Mouse (Mus musculus): Measurements from ENCODE around the gene Foxp1. TPM values are rescaled to one million over a fixed set of nuclear protein-coding genes. Genes with fewer than 3 reads are reported as not detected.

Foxp1 gene
- polyA plus RNA-seq, 1 experiment from 2014 or later = 190 TPM

DNA sequence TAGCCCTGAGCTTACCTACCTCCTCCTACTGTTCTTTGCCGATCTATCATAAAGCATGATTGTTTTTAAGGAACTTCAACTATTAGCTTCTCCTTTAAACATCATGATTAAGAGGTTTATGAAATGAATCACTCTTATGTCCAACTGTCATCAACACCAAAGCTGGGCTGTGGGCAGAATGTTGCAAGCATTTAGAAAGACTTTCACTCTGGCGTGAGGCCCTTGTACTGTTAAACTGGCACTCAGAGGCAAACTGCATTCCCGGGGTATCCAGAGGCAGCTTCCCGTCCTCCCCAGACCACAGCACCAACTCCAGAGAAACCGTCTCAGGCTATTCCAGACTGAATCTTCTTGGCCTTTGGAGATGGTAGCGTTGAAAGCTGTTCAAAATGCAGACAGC is 86.2 kb downstream of the Foxp1 start:
- Histone ChIP-seq H3K4me1 (ENCODE audit: control insufficient read depth, insufficient read depth, low read length) (peaks cover 14% of the 10 kb centered on the region), H3K27me3 (ENCODE audit: control insufficient read depth, insufficient read depth, low read length) (no peaks in the 10 kb centered on the region), H3K9ac (replicated peaks; ENCODE audit: low read depth, low read length) (no peak overlapping the region), H3K27ac (ENCODE audit: low read length) (no peak overlapping the region), H3K4me3 (ENCODE audit: low read depth, low read length) (no peak overlapping the region), H3K36me3 (ENCODE audit: control insufficient read depth, insufficient read depth, low read length) (no peaks in the 10 kb centered on the region), H3K4me2 (replicated peaks; ENCODE audit: low read depth, low read length) (no peak overlapping the region), H3K9me3 (ENCODE audit: control insufficient read depth, low read depth, low read length) (no peaks in the 10 kb centered on the region)
- WGBS = 85% methylated on average over 6 of the region's 6 CpGs
- no peak for ATAC-seq (ENCODE audit: insufficient number of reproducible peaks, insufficient read depth, low FRiP score, low read depth)

DNA sequence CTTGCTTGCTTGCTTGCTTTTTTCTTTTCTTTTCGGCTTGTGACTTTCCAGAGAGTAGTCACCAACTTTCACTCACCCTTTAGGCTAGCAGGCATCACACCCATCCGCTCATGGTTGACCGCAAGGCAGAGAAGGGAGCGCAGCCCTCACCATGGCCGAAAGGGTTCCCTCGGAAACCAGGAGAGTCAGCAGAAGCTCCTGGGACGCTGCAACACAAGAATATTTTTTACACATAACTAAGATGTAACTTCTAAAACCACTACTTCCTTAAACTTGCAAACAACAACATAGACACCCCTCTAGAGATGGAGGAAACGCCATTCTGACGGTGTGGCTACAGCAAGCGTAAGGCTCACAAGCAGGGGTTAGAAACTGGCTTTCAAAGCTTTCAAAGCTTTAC is 87.4 kb downstream of the Foxp1 start:
- Histone ChIP-seq H3K36me3 (ENCODE audit: control insufficient read depth, insufficient read depth, low read length) (no peaks in the 10 kb centered on the region), H3K4me1 (ENCODE audit: control insufficient read depth, insufficient read depth, low read length) (peaks cover 7% of the 10 kb centered on the region), H3K4me2 (replicated peaks; ENCODE audit: low read depth, low read length) (no peak overlapping the region), H3K27ac (ENCODE audit: low read length) (no peak overlapping the region), H3K9me3 (ENCODE audit: control insufficient read depth, low read depth, low read length) (no peaks in the 10 kb centered on the region), H3K27me3 (ENCODE audit: control insufficient read depth, insufficient read depth, low read length) (no peaks in the 10 kb centered on the region), H3K4me3 (ENCODE audit: low read depth, low read length) (no peak overlapping the region), H3K9ac (replicated peaks; ENCODE audit: low read depth, low read length) (no peak overlapping the region)
- WGBS = 95% methylated on average over 10 of the region's 10 CpGs
- ATAC-seq (ENCODE audit: insufficient number of reproducible peaks, insufficient read depth, low FRiP score, low read depth) = no peak

DNA sequence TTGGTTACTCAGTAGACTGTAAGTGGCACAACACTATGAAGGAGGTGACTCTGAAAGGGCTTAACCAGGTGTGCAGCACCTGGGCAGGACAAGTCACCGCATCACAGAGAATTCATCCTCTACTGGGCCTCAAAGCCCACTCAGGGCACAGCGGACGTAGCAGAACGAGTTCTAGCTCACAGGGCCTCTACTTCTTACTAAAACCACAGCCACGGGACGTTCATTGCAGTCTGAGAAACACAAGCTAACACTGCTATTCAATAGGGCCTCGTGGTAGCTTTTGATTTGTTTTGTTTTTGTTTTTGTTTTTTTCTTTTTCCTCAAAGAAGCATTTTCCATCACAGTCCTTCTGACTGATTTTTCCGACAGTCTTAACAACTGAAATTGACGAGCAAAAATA is 89.5 kb downstream of the Foxp1 start:
- WGBS = 91% methylated on average over 9 of the region's 9 CpGs
- Histone ChIP-seq H3K9ac (replicated peaks; ENCODE audit: low read depth, low read length) (no peak overlapping the region), H3K4me1 (ENCODE audit: control insufficient read depth, insufficient read depth, low read length) (no peaks in the 10 kb centered on the region), H3K4me2 (replicated peaks; ENCODE audit: low read depth, low read length) (no peak overlapping the region), H3K9me3 (ENCODE audit: control insufficient read depth, low read depth, low read length) (no peaks in the 10 kb centered on the region), H3K4me3 (ENCODE audit: low read depth, low read length) (no peak overlapping the region), H3K27ac (ENCODE audit: low read length) (no peak overlapping the region), H3K27me3 (ENCODE audit: control insufficient read depth, insufficient read depth, low read length) (no peaks in the 10 kb centered on the region), H3K36me3 (ENCODE audit: control insufficient read depth, insufficient read depth, low read length) (no peaks in the 10 kb centered on the region)
- ATAC-seq (ENCODE audit: insufficient number of reproducible peaks, insufficient read depth, low FRiP score, low read depth) = no peak

DNA sequence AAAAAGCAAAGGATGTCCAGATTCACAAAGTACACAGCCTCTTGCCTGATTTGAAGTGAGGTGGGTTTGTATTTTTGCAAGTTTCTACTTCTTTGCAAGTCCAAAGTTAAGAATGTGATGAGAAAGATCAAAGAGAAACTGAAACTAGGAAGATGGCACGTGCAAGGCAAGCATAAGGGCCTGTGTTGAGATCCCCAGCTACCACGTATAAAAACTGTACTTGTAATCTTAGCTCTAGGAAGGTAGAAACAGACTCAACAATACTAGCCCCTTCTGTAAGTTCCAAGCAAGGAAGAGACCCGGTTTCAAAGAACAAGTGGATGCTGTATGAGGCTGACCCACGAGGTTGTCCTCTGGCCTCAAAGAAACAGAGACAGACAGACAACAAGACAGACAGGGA is 90.6 kb downstream of the Foxp1 start:
- no peaks in the 10 kb centered on the region for H3K27me3 ChIP-seq (ENCODE audit: control insufficient read depth, insufficient read depth, low read length)
- H3K27ac ChIP-seq (ENCODE audit: low read length) = no peak overlapping the region
- 68% methylated on average over 4 of the region's 4 CpGs for WGBS
- no peaks in the 10 kb centered on the region for H3K4me1 ChIP-seq (ENCODE audit: control insufficient read depth, insufficient read depth, low read length)
- H3K9ac ChIP-seq (replicated peaks; ENCODE audit: low read depth, low read length) = no peak overlapping the region
- H3K4me2 ChIP-seq (replicated peaks; ENCODE audit: low read depth, low read length) = no peak overlapping the region
- no peak for ATAC-seq (ENCODE audit: insufficient number of reproducible peaks, insufficient read depth, low FRiP score, low read depth)
- H3K36me3 ChIP-seq (ENCODE audit: control insufficient read depth, insufficient read depth, low read length) = no peaks in the 10 kb centered on the region
- H3K4me3 ChIP-seq (ENCODE audit: low read depth, low read length) = no peak overlapping the region
- no peaks in the 10 kb centered on the region for H3K9me3 ChIP-seq (ENCODE audit: control insufficient read depth, low read depth, low read length)

DNA sequence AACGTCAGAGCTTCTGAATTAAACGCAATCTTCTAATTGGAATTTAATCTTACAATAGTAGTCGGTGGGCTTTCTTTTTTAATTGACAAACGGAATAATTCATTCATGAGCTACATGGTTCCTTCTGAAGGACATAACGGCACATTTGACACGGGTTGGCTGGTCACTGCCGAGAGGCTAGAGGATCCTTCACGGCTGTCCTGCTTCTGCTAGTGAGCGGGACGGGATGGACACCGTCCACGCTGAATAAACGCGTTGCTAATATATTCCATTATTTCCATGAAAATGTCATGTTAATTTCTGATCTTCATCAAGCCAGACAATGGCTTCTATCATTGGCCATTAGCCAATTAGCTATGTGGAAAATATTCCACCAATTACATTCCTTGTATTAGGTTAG is 92.0 kb downstream of the Foxp1 start:
- no peak overlapping the region for H3K4me2 ChIP-seq (replicated peaks; ENCODE audit: low read depth, low read length)
- H3K4me3 ChIP-seq (ENCODE audit: low read depth, low read length) = no peak overlapping the region
- 95% methylated on average over 14 of the region's 14 CpGs for WGBS
- no peaks in the 10 kb centered on the region for H3K27me3 ChIP-seq (ENCODE audit: control insufficient read depth, insufficient read depth, low read length)
- H3K36me3 ChIP-seq (ENCODE audit: control insufficient read depth, insufficient read depth, low read length) = no peaks in the 10 kb centered on the region
- H3K9me3 ChIP-seq (ENCODE audit: control insufficient read depth, low read depth, low read length) = no peaks in the 10 kb centered on the region
- no peak overlapping the region for H3K9ac ChIP-seq (replicated peaks; ENCODE audit: low read depth, low read length)
- no peak for ATAC-seq (ENCODE audit: insufficient number of reproducible peaks, insufficient read depth, low FRiP score, low read depth)
- H3K27ac ChIP-seq (ENCODE audit: low read length) = no peak overlapping the region
- no peaks in the 10 kb centered on the region for H3K4me1 ChIP-seq (ENCODE audit: control insufficient read depth, insufficient read depth, low read length)

DNA sequence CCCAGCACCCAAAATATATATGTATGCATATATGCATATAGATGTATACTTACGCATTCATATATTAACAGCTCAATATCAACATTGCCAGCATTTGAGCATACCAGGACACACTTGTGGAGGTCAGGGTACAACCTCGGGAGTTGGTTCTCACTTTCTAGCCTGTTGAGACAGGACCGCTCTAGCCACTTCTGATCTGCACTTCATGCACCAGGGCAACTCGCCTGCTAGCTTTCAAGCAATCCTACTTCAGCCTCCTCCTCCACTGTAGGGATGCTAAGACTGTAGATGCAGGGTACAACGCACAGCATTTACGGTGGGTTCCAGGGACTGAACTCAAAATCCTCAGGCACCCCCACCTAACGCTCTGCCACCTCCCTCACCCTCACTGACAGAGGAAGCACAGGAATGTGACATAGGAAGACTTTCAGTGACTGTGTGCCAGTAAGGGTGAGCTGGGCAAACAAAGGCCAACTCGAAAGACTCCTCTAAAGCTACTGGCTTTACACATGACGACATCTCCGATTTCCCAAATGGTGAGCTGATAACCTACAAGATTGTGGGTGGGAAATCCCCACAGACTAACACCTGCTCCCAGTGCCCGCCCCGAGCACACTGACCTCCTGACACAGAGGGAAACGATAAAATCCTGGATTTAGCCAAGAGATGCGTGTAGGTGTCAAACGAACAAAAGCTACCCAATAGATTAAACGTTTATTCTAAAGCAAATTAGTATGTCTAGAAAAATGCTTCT is 93.0 kb downstream of the Foxp1 start:
- 70% methylated on average over 16 of the region's 16 CpGs for WGBS
- H3K9ac ChIP-seq (replicated peaks; ENCODE audit: low read depth, low read length) = no peak overlapping the region
- H3K27ac ChIP-seq (ENCODE audit: low read length) = no peak overlapping the region
- H3K4me2 ChIP-seq (replicated peaks; ENCODE audit: low read depth, low read length) = no peak overlapping the region
- H3K4me1 ChIP-seq (ENCODE audit: control insufficient read depth, insufficient read depth, low read length) = no peaks in the 10 kb centered on the region
- H3K4me3 ChIP-seq (ENCODE audit: low read depth, low read length) = no peak overlapping the region
- H3K36me3 ChIP-seq (ENCODE audit: control insufficient read depth, insufficient read depth, low read length) = no peaks in the 10 kb centered on the region
- no peaks in the 10 kb centered on the region for H3K27me3 ChIP-seq (ENCODE audit: control insufficient read depth, insufficient read depth, low read length)
- no peaks in the 10 kb centered on the region for H3K9me3 ChIP-seq (ENCODE audit: control insufficient read depth, low read depth, low read length)
- no peak for ATAC-seq (ENCODE audit: insufficient number of reproducible peaks, insufficient read depth, low FRiP score, low read depth)

DNA sequence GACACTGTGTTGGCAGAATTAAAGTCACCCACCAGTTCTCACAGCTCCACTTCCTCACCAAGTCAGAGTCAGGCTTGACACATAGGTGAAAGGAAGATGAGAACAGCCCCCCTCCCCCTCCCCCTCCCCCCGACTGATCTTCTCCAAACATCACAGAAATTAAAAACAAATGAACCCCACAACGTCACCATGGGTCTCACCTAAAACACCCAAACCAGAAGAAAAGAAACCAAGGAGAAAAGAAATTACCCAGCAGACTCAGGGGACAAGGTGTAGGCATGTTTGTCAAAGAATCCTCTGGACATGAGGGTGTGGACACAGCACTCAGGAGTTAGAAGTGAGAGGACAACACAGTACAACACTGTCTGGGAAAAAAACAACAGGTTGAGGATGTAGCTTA is 93.6 kb downstream of the Foxp1 start:
- H3K9me3 ChIP-seq (ENCODE audit: control insufficient read depth, low read depth, low read length) = no peaks in the 10 kb centered on the region
- no peak overlapping the region for H3K27ac ChIP-seq (ENCODE audit: low read length)
- no peak overlapping the region for H3K4me2 ChIP-seq (replicated peaks; ENCODE audit: low read depth, low read length)
- no peak overlapping the region for H3K9ac ChIP-seq (replicated peaks; ENCODE audit: low read depth, low read length)
- H3K27me3 ChIP-seq (ENCODE audit: control insufficient read depth, insufficient read depth, low read length) = no peaks in the 10 kb centered on the region
- H3K4me1 ChIP-seq (ENCODE audit: control insufficient read depth, insufficient read depth, low read length) = no peaks in the 10 kb centered on the region
- no peak for ATAC-seq (ENCODE audit: insufficient number of reproducible peaks, insufficient read depth, low FRiP score, low read depth)
- WGBS = 68% methylated on average over 1 of the region's 2 CpGs
- H3K36me3 ChIP-seq (ENCODE audit: control insufficient read depth, insufficient read depth, low read length) = no peaks in the 10 kb centered on the region
- no peak overlapping the region for H3K4me3 ChIP-seq (ENCODE audit: low read depth, low read length)

DNA sequence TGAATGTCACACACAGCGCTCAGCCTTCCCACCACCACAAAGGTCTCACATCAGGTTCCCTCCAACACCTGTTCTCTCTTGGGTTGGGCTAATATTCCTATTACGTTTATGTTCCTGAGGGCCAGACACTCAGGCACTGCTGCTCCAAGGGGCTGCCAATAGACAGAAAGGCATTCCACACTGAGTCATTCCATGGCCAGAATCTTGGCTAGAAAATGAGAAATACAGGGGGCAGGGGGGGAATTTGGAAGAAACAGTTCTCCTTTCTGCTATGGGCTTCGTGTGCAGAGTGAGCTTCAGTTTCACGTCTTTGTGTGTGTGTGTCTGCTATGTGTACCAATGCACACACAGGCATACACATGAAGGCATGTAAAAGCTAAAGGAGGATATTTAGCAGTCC is 95.2 kb downstream of the Foxp1 start:
- Histone ChIP-seq H3K9ac (replicated peaks; ENCODE audit: low read depth, low read length) (no peak overlapping the region), H3K27ac (ENCODE audit: low read length) (no peak overlapping the region), H3K9me3 (ENCODE audit: control insufficient read depth, low read depth, low read length) (no peaks in the 10 kb centered on the region), H3K36me3 (ENCODE audit: control insufficient read depth, insufficient read depth, low read length) (no peaks in the 10 kb centered on the region), H3K4me1 (ENCODE audit: control insufficient read depth, insufficient read depth, low read length) (no peaks in the 10 kb centered on the region), H3K4me3 (ENCODE audit: low read depth, low read length) (no peak overlapping the region), H3K27me3 (ENCODE audit: control insufficient read depth, insufficient read depth, low read length) (no peaks in the 10 kb centered on the region), H3K4me2 (replicated peaks; ENCODE audit: low read depth, low read length) (no peak overlapping the region)
- WGBS = 87% methylated on average over 4 of the region's 4 CpGs
- ATAC-seq (ENCODE audit: insufficient number of reproducible peaks, insufficient read depth, low FRiP score, low read depth) = no peak

DNA sequence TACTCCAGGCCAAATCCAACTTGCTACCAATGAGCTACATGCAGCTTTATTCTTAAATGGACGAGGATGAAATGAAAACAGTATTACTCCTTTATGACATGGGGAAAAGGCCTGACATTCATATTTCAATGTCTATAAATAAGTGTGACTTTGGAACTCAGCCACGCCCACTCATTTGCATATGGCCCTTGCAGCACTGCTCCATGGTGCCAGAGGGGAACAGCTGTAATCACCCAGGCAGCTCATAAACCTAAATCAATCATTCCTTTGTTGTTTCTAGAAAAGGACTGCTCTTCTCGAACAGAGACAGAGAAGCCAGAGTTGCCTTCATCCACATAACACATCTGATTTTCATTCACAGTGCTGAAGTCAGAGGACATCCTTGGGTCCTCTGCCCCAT is 97.5 kb downstream of the Foxp1 start:
- no peak overlapping the region for H3K4me3 ChIP-seq (ENCODE audit: low read depth, low read length)
- ATAC-seq (ENCODE audit: insufficient number of reproducible peaks, insufficient read depth, low FRiP score, low read depth) = no peak
- H3K4me1 ChIP-seq (ENCODE audit: control insufficient read depth, insufficient read depth, low read length) = no peaks in the 10 kb centered on the region
- H3K9me3 ChIP-seq (ENCODE audit: control insufficient read depth, low read depth, low read length) = no peaks in the 10 kb centered on the region
- no peaks in the 10 kb centered on the region for H3K27me3 ChIP-seq (ENCODE audit: control insufficient read depth, insufficient read depth, low read length)
- no peaks in the 10 kb centered on the region for H3K36me3 ChIP-seq (ENCODE audit: control insufficient read depth, insufficient read depth, low read length)
- 60% methylated on average over 3 of the region's 3 CpGs for WGBS
- no peak overlapping the region for H3K9ac ChIP-seq (replicated peaks; ENCODE audit: low read depth, low read length)
- H3K4me2 ChIP-seq (replicated peaks; ENCODE audit: low read depth, low read length) = no peak overlapping the region
- no peak overlapping the region for H3K27ac ChIP-seq (ENCODE audit: low read length)

Data from stomach, embryonic 14.5 days (tissue).